Mouse (Mus musculus) T-cell, adult 66 days (primary cell): ENCODE results near the gene 2010315B03Rik. TPM values are rescaled to one million over a fixed set of nuclear protein-coding genes. Genes with fewer than 3 reads are reported as not detected.

ENCODE experiments used
- total RNA-seq, 2 experiments: library from RNA; stranded (reverse); gene quantifications; 3 replicates in 1 of 2; 4 replicates in 1 of 2; pipeline ENCODE4 v1.2.4; 2023

Gene 2010315B03Rik
- 10 to 100 TPM; 17.6 to 22.3 TPM for total RNA-seq

GRCm38 (mm10) chr9:124312171-124313142, at the start of gene 2010315B03Rik:
Gene 2010315B03Rik, minus strand, starts transcription at chr9:124312696.

Other genes starting within 250 kb of the 2010315B03Rik start
- gene Ccr2, start 210.7 kb downstream of the 2010315B03Rik start, total RNA-seq, result 10 to 100 TPM in 1 of 2 experiments, 1 to 10 TPM in 1; 9.5 to 15.0 TPM
- 10 to 100 TPM; 24.0 to 24.8 TPM for gene Ccr5, start 191.2 kb downstream of the 2010315B03Rik start, total RNA-seq
- gene Ppp2r3d, start 164.2 kb upstream of the 2010315B03Rik start, total RNA-seq, result 100 to 1,000 TPM; 201 to 208 TPM
- gene Gm21836, start 181.1 kb upstream of the 2010315B03Rik start, total RNA-seq, result not detected